Mouse (Mus musculus): ENCODE results near the gene Med10.

The Med10 gene

DNA sequence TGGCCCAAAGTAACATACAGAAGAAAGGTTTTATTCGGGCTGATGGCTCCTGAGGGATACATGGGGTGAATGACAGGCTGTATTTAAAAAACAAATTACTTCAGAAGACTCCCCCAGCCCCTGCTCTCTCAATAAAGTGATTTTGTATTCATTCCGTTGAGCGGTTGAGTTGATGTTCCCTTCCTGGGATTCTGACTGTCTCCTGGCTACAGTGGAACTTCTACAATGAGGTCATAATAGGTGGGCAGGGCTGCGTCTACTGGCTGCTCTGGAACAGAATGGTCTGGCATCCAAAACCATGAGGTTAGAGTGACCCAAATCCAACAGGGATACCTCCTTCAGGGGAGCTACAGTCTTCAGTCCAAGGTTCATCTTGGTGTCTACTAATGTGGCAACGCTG lies at the start of gene Med10:
TSS of gene Med10 (plus strand) at position 301 of the 400 bp plus-strand sequence.
- DNase-seq (ENCODE audit: low read depth, low spot score) = no peak

DNA sequence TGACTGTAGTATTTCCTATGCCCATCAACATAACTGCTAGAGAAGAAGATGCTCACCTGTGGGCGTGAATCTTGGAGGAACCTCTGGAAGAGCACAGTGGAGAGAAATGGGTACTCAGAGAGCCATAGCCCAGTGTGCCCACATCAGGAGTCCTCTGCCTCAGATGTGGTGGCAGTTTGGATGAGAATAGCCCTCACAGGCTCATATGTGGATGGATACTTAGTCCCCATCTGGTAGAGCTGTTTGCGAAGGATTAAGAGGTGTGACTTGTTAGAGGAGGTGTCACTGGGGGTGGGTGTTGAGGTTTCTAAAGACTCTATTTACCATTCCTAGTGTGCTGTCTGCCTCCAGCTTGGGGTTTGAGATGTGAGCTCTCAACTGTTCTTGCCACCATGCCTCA lies 49.3 kb upstream of the Med10 start:
- DNase-seq (ENCODE audit: low read depth, low spot score) = no peak

DNA sequence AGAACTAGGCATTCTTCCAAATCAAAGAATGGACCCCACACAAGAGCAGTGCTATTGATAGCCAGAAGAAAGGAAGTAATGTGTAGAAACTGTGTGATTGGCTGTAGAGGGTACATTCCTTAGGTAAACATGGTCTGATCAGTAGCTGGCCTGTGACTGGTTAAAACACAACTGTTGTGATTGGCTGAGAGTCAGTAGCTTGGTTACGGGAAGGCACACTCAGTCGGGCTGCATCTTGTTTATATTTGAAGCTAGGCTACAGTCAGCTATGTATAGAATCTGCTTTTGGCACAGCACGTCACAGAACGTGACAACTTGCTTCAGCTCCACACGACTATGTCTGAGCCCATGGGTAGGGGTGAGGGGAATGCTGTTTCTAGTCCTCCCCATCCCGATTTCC lies 43.2 kb upstream of the Med10 start:
- DNase-seq (ENCODE audit: low read depth, low spot score) = no peak

DNA sequence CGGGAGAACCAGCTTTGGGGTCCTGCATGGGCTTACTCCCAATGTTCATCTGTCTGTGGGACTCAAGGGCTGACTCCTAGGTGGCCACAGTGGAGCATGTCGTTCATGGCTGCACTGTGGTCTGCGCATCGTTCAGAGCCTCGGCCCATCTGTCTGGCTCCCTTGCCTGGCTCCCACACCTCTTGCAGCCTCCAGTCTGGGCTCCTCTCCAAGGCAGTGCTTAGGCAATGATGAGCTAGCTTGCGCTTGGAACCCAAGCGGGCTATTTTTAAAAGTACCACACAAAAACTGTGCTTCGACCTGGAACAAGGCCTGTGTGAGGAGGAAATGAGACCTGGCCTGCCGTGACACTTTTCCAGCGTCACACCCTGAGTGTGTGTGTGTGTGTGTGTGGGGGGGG lies 40.8 kb upstream of the Med10 start:
- peak; percentile 96 for DNase-seq (ENCODE audit: low read depth, low spot score)

DNA sequence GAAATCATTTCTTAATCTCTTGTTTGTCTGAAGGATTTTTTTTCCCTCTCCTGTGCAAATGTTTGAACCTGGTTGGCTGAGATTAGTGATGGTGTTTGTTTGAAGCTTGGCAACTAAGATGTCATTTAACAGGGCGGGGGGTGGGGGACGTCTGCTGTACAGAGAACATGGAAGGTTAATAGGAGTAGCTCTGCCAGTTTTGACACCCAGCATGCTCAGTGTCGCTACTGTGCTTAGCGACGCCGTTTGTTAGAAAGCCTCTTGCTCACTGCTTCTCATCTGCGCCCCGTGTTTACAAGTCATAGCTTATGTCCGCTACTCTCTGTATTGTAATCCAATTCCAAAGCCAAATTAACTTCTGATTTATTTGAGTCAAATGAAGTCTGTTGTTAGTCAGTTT lies 37.5 kb upstream of the Med10 start:
- no peak for DNase-seq (ENCODE audit: low read depth, low spot score)

DNA sequence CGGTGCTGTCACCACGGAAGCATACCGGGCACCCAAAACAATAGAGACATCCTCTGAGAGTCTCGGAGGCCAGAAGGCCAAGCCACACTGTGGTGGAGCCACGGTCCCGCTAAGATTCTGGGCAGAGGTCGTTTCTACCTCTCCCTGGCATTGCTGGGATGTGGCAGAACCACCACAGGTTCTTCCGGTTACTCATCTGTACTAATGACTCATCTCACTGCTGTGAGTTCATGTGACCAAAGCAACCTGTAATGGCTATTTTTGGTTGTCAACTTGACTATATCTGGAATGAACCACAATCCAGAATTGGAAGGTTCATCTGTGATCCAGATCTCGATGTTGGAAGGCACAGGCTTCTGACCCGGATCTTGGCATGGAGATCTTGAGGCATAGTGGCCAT lies 34.0 kb upstream of the Med10 start:
- no peak for DNase-seq (ENCODE audit: low read depth, low spot score)

DNA sequence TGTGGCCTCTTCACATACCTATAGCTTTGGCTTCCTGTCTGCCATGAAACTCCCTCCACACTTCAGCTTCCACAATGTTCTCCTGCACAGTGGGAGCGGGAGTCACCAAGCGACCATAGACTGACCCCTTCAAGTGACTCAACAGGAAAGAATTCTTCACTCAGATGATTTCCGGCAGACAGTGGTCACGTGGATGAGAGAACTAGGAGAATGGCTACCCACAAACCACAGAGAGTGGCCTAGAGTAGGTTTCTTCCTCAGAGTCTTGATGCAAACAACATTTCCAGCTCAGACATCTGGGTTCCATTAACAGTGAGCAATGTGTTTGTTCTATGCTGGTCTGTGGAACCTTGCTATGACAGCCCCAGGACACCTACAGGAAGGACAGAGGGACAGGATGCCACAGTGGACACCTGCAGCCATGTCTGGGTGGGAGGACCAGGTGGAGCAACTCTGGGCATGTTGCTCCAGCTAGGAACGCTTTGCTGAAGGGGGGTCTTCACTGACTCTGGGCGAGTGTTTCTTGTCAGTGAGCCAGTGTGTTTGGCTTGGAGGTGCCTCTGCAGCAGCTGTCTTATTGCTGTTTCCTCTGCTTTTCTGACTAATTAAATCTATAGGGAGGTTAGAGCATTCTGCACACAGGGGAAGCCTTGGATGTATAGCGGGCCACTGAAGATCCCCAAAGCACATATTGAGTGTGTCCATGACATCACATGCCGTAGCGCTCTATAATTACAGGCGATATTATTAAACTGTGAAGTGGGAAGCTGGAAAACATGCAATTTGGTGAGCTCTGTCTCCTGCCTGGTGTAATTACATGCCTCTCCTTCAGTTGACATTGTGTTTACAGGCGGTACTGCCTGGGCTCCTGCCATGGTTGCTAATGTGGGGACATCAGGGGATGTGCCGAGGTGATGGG lies 31.4 kb upstream of the Med10 start:
- DNase-seq (ENCODE audit: low read depth, low spot score) = peak; percentile 35

DNA sequence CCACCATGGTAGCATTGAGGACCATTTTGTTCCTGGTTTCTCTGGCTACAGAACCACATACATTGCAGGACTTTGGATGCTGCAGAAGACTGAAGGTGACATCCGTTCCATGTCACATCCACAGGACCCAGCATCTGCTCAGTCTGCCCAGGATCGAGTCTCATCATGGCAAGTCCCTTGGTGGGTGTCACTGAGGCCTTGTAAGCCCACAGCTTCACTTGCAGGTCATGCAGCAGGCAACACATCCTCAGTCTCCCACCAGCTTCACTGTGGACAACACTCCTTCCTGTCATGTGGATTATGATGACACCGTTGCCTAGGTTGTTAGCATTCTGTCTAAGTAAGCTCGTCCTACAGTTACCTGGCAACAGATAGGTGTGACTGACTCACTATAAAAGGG lies 29.8 kb upstream of the Med10 start:
- DNase-seq (ENCODE audit: low read depth, low spot score) = no peak

DNA sequence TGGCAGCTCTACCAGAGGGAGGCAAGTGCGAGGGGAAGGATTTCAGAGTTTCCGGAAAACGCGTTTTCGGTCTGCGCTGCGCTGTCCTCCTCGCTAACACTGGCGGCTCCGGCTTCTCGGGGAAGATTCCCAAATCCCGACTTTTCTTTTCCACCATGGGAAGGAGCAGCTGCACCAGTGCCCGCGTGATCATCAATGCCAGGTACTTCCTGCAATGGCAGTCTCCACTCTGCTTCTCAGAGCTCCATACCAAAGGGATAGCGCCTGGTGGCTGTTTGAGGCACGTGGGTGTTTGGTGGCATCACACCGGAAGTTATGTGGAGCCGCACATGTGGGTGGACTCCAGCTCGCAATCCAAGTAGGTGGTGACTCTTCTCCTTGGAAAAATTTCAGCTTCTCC lies 24.0 kb upstream of the Med10 start:
- peak; percentile 91 for DNase-seq (ENCODE audit: low read depth, low spot score)

DNA sequence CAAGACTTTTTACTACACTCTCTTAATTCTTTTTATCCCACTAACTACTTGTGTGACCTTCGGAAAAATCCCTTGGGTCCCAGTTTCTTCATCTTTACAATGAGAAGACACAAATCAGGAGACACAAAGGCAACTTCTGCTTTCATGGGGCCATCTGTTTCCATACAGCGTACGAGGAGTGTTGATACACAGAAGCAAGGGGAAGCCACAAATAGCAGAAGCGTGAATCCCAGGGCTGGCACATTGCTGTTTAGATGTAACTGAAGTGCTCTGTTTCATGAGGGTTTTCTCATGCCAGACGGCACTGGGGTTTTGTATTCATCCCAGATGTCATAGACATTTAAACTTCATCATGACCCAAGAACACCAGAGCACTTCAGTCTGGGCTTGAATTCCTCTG lies 13.5 kb upstream of the Med10 start:
- DNase-seq (ENCODE audit: low read depth, low spot score) = no peak

DNA sequence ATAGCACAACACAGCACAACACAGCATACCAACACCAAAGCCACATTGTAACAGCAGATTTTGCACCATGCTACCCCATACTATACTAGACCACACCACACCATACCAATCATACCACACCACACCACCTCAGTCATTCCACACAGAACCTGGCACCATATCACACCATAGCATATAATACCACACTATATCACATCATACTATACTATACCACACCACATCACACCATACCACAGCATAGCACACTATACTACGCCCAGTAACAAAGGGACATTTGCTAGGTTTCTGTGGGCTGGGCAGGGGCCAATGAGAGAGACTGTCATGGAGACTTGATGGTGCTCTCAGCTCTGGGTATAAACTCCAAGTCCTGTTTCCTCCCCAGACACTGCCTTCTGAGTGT lies 10.4 kb upstream of the Med10 start:
- no peak for DNase-seq (ENCODE audit: low read depth, low spot score)

DNA sequence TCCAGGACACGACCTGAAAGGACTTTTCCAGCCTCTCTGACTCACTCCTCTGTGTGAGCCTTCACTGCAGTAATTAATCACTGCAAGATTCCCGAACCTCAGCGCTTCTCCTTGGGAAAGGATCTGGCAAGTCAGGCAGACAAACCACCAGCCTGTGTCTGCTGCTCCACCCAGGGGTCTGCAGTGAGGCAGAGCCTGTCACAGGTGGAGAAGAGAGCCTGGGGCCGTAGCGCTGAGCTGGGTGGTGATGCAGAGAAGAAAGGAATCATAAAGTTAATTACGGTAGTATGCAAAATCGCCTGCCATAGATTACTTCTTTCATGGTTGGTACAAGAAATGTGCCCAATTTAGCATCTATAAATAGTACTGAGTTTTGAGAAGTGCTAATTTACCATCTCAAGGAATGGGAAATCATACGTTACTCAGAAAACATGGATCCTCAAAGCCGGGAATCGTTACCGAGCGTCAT lies 9.6 kb upstream of the Med10 start:
- no peak for DNase-seq (ENCODE audit: low read depth, low spot score)

DNA sequence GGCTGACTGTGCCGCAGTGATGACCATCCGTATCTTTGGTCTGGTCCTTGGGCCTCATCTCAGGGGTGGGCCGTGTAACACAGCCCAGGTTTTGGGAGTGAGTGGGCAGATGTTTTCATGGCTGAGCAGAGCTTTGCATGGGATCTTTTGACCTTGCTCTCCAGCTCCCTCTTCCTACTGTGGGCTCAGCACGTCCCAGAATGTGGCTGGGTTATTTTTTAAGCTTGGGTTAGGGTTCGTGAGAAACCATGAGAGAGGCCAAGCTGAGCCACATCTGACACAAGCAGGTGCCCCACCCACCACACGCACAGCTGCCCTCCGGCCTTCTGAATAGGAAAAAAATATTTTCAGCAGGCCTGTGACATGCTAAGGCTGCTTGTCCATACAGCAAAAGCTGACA lies 7.4 kb upstream of the Med10 start:
- no peak for DNase-seq (ENCODE audit: low read depth, low spot score)

DNA sequence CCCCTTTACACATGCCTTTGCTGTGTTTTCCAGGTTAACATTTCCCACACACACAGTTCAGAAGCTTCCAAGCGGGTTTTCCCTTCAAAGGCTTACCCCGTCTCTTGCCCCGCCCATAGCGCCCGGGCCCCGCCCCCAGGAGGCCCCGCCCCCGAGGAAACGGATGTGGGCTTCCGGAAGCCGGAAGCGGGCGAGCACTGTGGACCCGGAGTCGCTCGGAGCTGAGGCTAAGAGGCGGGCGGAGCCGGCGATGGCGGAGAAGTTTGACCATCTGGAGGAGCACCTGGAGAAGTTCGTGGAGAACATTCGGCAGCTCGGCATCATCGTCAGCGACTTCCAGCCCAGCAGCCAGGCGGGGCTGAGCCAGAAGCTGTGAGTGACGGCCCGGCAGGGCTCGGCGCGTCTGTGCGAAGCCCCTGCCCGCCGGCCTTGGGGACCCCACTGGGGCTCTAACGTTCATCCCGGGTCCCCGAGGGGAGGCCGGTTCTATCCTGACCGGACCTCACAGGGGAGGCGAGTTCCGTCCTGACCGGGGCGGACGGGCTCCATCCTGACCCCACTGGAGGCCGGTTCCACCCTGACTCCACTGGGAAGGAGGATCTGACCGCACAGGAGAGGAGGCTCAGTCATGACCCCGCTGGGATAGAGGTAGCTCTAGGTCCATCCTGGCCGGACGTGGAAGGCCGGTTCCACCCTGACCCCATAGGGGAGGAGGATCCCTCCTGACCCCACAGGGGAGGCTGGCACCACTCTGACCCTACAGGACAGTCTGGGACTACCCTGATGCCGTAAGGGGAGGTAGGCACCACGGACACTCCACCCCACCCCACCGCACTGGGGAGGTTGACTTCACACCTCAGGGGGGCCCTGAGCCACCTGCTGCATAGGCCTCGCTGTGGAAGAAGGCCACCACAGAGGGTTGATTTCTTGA lies 7.8 kb downstream of the Med10 start:
- DNase-seq (ENCODE audit: low read depth, low spot score) = no peak

DNA sequence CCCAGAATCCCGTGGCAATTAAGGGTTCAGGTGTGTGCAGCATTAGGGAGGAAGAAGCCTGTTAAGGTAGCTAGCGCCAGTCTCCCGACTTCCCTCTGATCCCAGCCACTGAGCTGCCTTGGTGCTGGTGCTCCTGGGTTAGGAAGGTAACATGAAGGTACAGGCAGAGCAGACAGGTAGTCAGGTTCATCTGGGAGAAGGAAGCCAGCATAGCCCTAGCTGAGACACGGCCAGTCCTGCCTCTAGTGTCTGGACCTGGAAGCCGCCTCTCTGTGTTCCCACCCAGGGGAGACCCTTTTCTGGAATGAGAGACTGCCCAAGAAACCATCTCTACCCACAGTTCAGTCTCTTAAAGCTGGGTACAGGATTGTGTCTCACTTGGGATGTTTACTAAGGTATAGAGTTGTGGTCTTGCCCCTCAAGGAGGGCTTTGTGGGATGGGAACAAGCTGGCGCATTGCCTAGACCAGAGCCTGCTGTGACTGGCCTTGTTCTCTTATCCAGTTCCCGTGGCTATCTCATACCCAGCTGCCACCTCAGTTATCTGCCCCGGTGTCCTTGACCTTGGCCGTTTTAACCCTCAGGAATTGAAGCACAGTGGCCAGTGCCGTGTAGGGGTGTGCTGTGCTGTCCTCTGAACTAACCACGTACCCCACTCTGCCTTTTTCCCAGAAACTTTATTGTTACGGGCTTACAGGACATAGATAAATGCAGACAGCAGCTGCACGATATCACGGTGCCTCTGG lies 8.9 kb downstream of the Med10 start:
- DNase-seq (ENCODE audit: low read depth, low spot score) = no peak

DNA sequence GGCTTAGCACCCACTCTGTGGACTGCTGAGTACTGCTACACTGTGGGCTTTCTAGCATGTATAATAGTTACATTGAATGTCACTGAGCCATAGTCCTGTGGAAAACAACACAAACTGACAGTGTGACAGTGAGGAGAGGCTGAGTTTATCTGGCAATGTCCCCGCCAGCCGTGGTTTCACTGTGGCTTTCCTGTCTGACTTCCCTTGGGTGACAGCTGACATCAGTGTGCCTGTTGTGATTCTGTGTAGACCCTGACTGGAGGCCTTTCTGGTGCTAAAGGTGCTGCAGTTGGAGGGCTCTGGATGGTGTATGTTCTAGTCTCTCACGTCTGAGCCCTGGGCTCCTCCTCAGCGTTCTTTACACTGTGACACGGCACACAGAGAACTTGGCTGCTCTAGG lies 11.7 kb downstream of the Med10 start:
- DNase-seq (ENCODE audit: low read depth, low spot score) = no peak

DNA sequence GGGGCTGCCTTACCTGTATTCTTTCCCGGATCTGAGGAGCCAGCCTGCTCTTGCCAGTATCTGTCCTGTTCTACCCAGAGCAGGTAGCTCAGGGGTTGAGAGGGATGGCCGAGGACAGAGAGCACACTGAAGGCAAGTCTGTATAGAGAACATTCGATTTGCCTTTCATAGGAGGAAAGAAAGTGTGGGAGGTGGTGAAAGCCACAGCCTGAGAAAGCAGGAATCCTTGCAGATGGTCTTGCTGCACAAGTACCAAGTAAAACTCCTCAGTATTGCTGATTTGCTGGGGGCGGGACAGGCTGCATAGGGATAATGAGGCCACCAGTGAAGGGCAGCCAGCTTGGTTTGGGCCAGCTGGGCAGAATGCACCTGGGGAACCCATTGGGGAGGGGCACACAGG lies 16.1 kb downstream of the Med10 start:
- peak; percentile 49 for DNase-seq (ENCODE audit: low read depth, low spot score)

DNA sequence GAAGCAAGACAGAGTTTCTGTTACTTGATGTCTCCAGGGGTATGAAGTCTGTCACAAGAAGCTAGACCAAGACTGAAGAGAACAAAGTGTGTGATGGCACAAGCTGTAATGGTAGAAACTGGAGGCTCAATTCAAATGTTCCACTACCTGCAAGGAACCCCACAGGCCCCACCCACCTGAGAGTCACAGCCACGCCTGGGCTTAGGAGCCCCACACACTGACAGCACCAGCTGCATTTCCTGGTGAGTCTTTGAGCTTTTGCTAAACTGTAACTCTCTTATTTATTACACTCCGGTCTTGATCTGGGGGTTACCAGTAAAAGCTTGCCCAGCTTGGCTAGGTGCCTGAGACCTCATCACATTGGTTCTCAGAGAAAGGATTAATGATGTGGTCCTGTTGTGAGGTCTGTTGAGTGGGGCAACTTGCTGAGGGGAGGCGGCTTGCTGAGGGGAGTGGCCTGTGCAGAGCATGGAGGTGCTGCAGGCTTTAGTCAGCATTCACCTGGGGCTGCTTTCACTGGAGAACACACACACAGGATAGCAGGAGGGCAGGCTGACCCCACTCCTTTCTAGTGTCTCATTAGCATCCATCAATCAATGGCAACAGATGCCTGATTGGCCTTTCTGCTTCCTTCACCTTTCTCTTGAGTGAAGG lies 19.1 kb downstream of the Med10 start:
- DNase-seq (ENCODE audit: low read depth, low spot score) = no peak

DNA sequence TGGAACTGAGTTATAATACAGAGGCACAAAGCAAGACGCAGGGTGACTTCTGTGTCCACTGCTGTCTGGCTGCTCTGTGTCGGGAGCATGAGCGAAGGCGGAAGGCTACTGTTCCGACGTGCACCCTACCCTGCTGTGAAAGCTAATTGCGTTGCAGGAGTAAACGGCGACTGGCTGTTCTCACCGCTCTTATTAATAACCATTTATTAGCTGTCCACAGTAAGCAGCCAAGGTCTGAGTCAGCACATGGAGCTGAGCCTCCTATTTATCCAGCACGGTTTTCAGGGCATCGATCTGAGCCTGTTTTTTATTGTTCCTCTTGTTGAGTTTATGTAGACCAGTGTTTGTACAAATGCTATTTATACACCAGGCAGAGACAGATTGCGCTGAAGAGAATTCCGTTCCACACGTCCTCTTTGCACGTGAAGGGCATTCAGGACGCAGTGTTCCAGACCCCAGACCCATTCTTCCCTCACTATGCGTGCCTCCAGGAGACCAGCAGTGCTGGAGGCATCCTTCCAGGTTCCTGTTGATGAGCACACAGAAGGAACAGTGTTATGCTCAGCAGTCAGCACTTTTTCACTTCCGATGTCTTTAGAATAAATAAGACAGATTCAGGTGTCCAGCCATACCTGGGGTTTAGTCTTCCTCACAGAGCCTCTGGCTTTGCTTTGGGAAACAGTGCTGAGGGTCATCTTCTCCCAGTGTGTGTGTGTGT lies 21.9 kb downstream of the Med10 start:
- no peak for DNase-seq (ENCODE audit: low read depth, low spot score)

DNA sequence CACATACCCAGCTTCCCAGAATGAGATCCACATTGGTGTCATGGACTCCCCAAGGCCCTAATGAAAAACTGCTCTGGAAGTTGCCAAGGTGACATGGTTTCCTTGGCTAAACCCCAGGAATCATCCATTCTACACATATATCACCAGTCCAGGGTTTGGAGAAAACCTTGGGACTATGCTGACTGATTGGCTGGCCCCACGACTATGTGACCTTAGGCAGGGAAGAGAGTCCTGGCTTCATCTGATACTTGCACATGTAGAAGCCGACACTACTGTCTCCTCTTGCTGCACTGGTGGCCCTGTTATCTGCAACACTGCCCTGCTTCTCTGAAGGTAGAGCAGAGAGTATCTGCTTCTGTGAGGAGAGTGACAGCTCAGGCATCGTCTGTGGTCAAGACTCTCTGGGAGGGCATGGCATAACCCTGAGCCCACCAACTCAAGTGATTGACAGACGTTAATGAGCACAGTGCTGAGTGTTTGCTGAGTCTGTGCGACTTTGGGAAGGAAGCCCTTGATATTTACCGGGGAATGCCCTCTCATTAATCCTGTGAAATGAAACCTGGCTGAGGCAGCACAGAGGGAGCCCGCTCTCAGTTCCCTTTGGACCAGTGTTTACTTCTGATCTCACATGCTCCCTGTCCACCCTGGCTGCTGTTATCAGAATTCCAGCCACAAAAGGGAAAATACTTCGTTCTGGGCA lies 23.4 kb downstream of the Med10 start:
- no peak for DNase-seq (ENCODE audit: low read depth, low spot score)
